Comparison of ENCODE assay signal across 25 mouse cellular contexts in the genomic region with DNA sequence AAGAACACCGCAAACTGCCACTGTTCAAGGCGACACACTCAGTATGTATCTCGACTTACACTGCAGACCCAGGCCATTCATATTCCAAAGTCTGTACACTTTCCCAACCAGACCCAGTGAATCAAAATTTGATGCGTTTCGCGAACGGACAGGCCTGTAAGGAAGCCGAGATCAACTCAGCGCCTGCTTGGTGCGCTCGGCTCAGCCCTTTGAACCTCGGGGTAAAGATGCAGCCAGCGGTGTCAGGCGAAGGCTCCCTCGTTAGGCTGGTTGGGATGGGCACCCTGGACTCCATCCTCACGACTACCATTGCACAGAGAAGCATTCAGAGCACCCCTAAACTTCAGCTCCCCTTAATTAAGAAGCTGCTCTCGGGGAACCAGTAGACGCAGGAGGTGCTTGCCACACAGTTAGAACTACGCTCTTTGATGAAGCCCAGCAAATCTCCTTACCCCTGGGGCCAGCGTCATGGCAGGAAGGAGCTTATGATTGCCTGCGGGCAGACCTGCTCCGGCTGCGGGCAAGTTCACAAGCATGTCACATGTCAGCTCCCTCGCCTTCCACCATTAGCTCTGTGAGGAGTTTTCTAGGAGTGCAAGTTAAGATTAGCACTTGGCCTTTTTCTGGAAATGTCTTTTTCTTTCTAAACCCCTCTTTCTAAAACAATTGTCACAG.
A peak's percentile ranks its signal among the peaks of the same experiment; 100 is the strongest.
DNase-seq lines count a peak whose midpoint lies in the region; ATAC-seq lines count a peak whose summit lies in the region.
"Had no signal": no experiment of that assay in that cellular context is flagged by ENCODE, and none has a peak within 500 bp of the region (broad histone marks: within the 10 kb centered on the region; RNA-seq: fewer than 3 reads in every experiment).

No protein-coding gene starts in this region.

- H3K27me3 ChIP-seq in hindbrain, embryonic 13.5 days, result no peaks in the 10 kb centered on the region
- H3K27me3 ChIP-seq in hindbrain, embryonic 16.5 days (replicated peaks; ENCODE audit: control insufficient read depth, insufficient read depth, low read length), result no peaks in the 10 kb centered on the region
- H3K27me3 ChIP-seq in midbrain, embryonic 15.5 days (replicated peaks), result no peaks in the 10 kb centered on the region
- H3K27me3 ChIP-seq: forebrain, embryonic 15.5 days had no signal

- no peak overlapping the region for H3K4me3 ChIP-seq in hindbrain, embryonic 13.5 days
- H3K4me3 ChIP-seq in hindbrain, embryonic 16.5 days (ENCODE audit: low read length), result no peak overlapping the region
- no peak overlapping the region for H3K4me3 ChIP-seq in midbrain, embryonic 15.5 days
- H3K4me3 ChIP-seq: forebrain, embryonic 15.5 days; limb, embryonic 15.5 days; liver, embryonic 13.5 days; megakaryocyte, embryonic 14.5 days had no signal

- peaks cover 68% of the 10 kb centered on the region for H3K4me1 ChIP-seq in hindbrain, embryonic 13.5 days (replicated peaks)
- peaks cover 26% of the 10 kb centered on the region for H3K4me1 ChIP-seq in hindbrain, embryonic 16.5 days (ENCODE audit: control insufficient read depth, insufficient read depth, low read depth, low read length)
- peaks cover 37% of the 10 kb centered on the region for H3K4me1 ChIP-seq in midbrain, embryonic 15.5 days
- H3K4me1 ChIP-seq: liver, embryonic 13.5 days; megakaryocyte, embryonic 14.5 days had no signal

- ATAC-seq in hindbrain, embryonic 13.5 days (ENCODE audit: low FRiP score), result no peak
- ATAC-seq in hindbrain, embryonic 16.5 days, result no peak
- ATAC-seq in midbrain, embryonic 15.5 days (replicated peaks), result no peak
- ATAC-seq: forebrain, embryonic 15.5 days; intestine, embryonic 16.5 days; lung, postnatal 0 days had no signal

- H3K36me3 ChIP-seq in hindbrain, embryonic 13.5 days, result no peaks in the 10 kb centered on the region
- H3K36me3 ChIP-seq in hindbrain, embryonic 16.5 days (ENCODE audit: control insufficient read depth, insufficient read depth, low read length), result no peaks in the 10 kb centered on the region
- no peaks in the 10 kb centered on the region for H3K36me3 ChIP-seq in midbrain, embryonic 15.5 days (replicated peaks)
- H3K36me3 ChIP-seq: forebrain, embryonic 15.5 days; G1E; limb, embryonic 15.5 days; liver, embryonic 13.5 days had no signal

- DNase-seq in retina, postnatal 1 day, result peak; percentile 52
- no peak for DNase-seq in retina, embryonic 14.5 days (ENCODE audit: low spot score)
- peak; percentile 27 for DNase-seq in retina, postnatal 7 days (ENCODE audit: low read depth, low spot score)
- DNase-seq in spleen, postnatal 4 days (ENCODE audit: low spot score in 2 of 2), result no peak
- no peak for DNase-seq in gastrocnemius, postnatal 14 days
- DNase-seq: adrenal gland, adult 8-10 months; heart, postnatal 36 days; kidney, adult 8-10 months; liver, embryonic 13.5 days; lung, adult 18-20 months; lung, postnatal 4 days; spleen, adult 18-20 months; thymus, adult 18-20 months; thymus, postnatal 25 days had no signal

- H3K4me2 ChIP-seq in hindbrain, embryonic 13.5 days, result no peak overlapping the region
- H3K4me2 ChIP-seq in hindbrain, embryonic 16.5 days (ENCODE audit: low read length), result no peak overlapping the region
- no peak overlapping the region for H3K4me2 ChIP-seq in midbrain, embryonic 15.5 days
- H3K4me2 ChIP-seq: forebrain, embryonic 15.5 days; limb, embryonic 15.5 days; liver, embryonic 13.5 days had no signal

- no peak overlapping the region for H3K9ac ChIP-seq in hindbrain, embryonic 13.5 days
- no peak overlapping the region for H3K9ac ChIP-seq in hindbrain, embryonic 16.5 days (ENCODE audit: low read depth, low read length)
- H3K9ac ChIP-seq in midbrain, embryonic 15.5 days, result no peak overlapping the region
- H3K9ac ChIP-seq: forebrain, embryonic 15.5 days; limb, embryonic 15.5 days; liver, embryonic 13.5 days had no signal

- intact Hi-C loops in gastrocnemius, postnatal 14 days (cut with DNase I; ENCODE audit: low total_unique reads), result no loop called here

- WGBS in hindbrain, embryonic 13.5 days, result 71% methylated on average over 24 of the region's 24 CpGs
- 69% methylated on average over 24 of the region's 24 CpGs for WGBS in hindbrain, embryonic 16.5 days
- WGBS in midbrain, embryonic 15.5 days, result 46% methylated on average over 24 of the region's 24 CpGs

- peak overlapping the region; percentile 84 for H3K27ac ChIP-seq in hindbrain, embryonic 13.5 days
- H3K27ac ChIP-seq in hindbrain, embryonic 16.5 days (ENCODE audit: low read depth, low read length), result no peak overlapping the region
- peak overlapping the region; percentile 37; the same call in 1 of the 2 replicates for H3K27ac ChIP-seq in midbrain, embryonic 15.5 days
- H3K27ac ChIP-seq: forebrain, embryonic 15.5 days; kidney, postnatal 0 days; limb, embryonic 15.5 days; liver, embryonic 13.5 days; stomach, postnatal 0 days had no signal

- no peaks in the 10 kb centered on the region for H3K9me3 ChIP-seq in hindbrain, embryonic 13.5 days
- no peaks in the 10 kb centered on the region for H3K9me3 ChIP-seq in hindbrain, embryonic 16.5 days (ENCODE audit: control insufficient read depth, low read length)
- no peaks in the 10 kb centered on the region for H3K9me3 ChIP-seq in midbrain, embryonic 15.5 days
- H3K9me3 ChIP-seq: forebrain, embryonic 15.5 days; limb, embryonic 15.5 days; liver, embryonic 13.5 days; megakaryocyte, embryonic 14.5 days had no signal

Comparison
In these comparisons a context has a peak if more than half of its experiments do, and no peak if none do; other contexts are left out.
1. DNase-seq: peak in retina, postnatal 1 day (single experiment) and retina, postnatal 7 days (single experiment); none in retina, embryonic 14.5 days (single experiment), spleen, postnatal 4 days (0 of 2) and gastrocnemius, postnatal 14 days (single experiment).